Mouse (Mus musculus) cerebellum, postnatal 25 days (tissue): ENCODE data around the gene Stat6.

Experiments used
- DNase-seq, 2 experiments: peaks; one replicate each; pipeline ENCODE4 v3.0.0; 2021; ENCODE audit warnings: mixed read lengths in 2 of 2

Gene Stat6

DNA sequence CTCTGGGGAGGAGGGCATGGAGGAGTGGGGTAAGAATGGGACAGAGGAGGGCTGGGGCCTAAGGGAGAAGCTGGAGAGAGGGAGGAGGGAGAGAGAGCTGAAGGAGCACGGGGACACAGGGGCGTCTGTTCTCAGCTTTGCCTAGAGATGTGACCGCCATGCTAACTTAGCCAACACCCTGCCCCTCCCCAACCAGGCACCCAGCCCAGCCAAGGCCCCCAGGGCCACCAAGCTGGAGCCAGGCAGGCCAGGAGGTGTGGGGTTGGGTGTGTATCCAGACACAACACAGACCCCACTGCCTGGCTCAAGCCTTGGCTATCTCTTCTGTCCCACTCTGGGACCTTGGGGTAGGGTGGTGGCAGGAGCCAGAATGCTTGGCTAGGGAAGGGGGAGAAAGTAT, 27.2 kb upstream of the Stat6 start:
- peak; percentile 41 to 48 for DNase-seq

DNA sequence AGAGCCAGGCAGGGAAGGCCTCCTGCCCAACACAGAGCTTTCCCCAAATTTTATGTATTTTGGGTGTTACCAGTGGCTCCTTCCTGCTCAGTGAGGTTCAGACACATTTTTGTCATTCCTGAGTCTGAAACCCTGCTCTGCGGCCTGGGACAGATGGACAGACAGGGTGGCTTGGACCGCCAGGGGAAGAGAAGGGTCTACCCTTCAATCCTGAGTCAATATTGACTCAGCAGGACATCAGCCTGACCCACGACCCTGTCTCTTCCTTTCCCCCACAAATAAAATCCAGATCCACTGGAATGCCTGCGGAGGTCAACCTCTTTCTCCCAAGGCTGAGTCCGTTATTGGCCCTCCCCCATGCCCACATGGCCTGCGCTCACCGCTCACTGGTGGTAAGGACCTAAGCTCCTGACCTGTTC, 26.5 kb upstream of the Stat6 start:
- DNase-seq: peak in 1 of 2 experiments; percentile 55

DNA sequence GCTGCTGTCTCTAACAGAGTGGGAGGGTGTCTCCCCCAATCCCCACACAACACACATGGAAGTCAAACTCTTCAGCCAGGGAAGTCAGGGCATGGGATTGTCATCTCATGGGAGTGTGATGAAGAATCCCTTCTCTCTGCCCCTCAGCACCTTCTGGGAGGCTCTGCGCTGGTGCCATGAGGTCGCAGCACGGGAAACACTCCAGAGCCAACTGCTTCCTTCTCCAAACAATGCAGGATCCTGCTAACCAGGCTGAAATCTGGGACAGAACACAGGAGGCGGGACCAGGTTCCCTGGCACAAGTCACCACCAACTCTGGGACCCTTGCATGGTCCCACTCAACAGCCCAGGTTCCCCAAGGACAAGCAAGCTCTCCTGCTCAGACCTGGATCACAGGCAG, 25.5 kb upstream of the Stat6 start:
- DNase-seq: peak; percentile 72 to 76

DNA sequence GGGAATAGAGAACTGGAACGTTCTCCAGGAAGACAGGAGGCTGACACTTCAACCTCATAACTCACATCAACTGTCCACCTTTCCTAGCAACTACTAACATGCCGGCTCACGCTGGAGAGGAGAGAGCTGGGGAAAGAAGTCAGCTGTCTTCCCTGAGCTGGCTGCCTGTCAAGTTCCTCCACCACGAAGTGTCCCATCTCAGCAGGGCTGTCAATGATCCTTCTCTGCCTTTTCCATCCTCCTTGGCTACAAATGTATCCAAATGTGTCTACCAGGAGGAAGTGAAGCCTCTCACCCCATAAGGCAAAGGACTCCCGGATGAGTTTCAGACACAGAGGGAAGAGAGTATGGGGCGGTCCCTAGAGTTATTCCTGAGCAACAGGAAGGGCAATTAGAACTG, 24.6 kb upstream of the Stat6 start:
- peak; percentile 60 to 74 for DNase-seq

DNA sequence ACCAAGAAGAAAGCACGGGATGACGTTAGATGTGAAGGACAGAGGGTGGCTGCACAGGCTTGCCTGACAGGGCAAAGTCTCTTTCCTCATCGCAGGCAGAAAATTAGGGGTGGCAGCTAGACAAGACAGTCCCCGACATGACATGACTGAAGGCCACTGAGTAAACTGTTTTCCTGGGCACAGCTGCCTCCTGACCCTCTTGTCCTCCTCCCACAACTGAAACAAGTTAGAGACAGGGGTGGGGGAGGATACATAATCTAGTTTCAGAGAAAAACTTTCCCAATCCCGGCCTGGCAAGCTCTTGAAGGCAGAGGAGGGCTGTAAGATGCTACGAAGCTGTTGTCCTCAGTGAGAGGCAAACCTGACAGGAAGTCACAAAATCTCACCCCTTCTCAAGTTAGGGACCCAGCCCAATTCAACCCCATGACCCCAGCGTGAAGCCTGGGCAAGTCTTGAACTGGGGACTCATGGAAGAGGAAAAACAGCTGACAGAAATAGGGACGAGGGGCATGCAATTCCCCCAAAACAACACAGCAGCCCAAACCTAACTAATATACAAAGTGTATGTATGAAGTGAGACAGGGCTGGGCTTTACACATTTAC, 23.6 kb upstream of the Stat6 start:
- peak in 1 of 2 experiments; percentile 26 for DNase-seq

DNA sequence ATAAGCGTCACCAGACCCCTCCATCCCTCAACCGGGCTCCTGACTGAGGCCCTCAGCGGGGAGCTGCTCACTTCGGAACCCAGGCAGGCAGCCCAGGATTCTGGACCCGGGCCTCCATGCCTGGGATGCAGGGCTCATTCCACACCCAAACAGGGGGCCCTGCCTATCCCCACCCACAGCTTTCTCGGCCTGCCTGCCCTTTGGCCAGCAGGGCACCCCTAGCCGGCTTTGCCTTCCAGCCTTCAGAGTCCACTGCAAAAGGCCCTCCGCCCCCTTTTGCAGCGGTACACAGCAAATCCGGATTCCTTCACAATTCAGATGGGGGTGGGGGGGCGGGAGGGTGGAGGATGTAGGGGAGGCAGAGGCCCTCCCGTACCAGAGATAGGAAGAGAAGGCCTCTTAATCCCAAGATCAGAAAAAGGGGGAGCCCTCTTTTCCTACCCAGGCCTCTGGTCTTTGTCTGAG, 22.8 kb upstream of the Stat6 start:
- DNase-seq: peak; percentile 62 to 65

DNA sequence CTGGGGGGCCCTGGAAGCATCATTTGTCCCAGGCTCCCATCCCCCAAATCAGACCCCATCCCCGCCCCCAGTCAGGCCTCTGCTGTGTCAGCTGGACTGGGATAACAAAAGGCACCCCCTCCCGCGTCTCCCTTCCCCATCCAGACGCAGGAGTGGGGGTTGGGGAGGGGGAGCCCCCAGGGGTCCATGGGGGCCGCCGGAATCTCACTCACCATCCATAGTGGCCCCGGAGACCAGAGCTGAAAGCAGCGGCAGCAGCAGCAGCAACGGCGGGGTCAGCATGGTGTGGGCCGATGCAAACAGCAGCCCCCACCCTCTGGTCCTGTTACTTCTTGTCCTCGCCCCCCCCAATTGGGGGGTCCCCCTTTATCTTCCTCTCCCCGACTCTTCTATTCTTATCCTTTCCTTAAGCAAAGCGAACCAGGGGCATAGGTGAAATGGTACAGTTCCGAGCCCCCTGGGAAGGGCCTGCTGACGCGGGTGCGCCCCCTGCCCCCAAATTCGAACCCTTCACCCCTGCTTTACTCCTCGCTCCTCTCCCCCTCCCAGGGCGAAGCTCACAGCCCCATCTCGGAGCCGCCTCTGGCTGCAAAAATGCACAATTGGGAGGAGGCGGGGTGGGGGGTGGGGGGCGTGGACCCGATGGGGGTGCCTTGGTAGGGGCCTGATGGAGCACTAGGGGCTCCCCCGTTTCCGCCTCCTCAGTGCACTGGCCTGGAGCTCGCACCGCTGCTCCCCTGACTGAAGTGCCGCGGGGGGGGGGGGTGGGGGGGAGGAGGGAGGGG, 22.2 kb upstream of the Stat6 start, which contains the start of gene Lrp1:
Gene Lrp1 (minus strand): TSS at position 743 of the 785 bp plus-strand sequence.
- DNase-seq: peak; percentile 65 to 68

DNA sequence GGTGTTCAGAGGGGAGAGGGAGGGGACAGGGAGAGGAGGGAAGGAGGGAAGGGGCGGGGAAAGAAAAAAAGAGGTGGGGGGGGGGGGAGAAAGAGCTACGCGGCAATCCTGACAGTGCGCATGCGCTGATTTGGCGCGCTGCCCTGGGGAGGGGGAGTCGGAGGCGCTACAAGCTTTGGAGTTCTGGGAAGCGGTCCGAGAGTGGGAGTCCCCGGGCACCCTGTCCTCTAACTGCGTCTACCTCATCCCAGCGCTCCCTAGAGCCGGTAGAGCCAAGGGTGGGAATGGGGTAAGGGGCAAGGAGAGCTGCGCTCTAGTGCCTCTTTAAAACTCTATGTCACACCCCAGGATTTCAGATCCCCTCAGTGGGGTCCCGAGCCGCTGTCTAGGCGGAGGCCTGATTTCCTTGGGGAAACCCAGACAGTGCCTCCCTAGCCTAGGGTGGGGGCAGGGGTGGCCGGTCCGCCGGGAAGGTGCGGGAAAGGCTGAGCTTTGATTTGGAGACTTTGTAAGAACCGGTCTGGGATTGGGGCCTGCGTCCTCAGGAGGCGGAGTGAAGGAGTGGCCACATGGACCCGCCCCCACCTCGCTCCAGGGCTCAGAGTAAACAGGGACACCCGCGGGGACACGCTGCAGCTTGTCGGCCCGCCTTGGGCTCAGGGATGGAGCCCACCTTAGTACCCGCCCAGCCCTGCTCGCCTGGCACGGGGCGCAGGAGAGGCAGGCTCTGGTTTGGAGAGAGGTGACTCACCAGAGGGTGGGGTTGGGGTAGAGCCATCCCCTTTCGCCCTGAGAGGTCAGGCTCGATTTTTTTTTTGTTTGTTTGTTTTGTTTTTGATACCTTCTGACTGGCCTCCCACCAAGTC, 21.4 kb upstream of the Stat6 start:
- DNase-seq: peak; percentile 92 to 94

DNA sequence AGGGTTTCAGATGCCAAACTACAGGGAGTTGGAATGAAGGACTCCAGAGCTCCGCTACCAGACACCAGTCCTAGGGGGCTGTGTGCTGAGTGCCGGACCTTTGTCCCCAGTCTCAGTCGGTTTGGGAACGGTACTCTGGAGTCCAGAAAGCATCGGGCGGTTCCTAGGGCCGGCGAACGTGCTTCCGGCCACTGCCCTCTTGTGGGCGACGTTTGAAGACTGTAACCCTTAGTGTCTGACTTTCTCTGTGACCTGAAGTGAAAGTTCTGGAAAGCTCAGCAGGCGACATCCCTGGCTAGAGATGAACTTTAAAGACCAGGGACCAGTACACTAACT, 20.8 kb upstream of the Stat6 start:
- peak in 1 of 2 experiments; percentile 76 for DNase-seq

DNA sequence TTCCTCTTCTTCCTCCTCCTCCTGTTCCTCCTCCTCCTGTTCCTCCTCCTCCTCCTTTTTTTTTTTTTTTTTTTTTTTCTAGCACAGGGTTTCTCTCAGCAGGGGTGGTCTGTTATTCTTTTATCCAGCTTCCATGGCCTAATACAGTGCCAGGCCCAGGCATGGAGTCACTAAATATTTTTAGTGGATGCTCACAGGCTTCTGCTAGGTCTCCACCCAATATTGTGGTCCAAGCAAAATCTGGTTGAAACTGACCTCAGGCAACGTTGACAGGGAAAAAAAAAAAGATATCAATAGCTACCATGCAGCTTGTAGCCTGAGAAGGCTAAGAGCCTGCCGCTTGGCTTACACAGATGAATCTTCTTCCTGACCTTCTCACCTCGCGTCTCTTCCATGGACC, 20.1 kb upstream of the Stat6 start:
- DNase-seq: no peak

DNA sequence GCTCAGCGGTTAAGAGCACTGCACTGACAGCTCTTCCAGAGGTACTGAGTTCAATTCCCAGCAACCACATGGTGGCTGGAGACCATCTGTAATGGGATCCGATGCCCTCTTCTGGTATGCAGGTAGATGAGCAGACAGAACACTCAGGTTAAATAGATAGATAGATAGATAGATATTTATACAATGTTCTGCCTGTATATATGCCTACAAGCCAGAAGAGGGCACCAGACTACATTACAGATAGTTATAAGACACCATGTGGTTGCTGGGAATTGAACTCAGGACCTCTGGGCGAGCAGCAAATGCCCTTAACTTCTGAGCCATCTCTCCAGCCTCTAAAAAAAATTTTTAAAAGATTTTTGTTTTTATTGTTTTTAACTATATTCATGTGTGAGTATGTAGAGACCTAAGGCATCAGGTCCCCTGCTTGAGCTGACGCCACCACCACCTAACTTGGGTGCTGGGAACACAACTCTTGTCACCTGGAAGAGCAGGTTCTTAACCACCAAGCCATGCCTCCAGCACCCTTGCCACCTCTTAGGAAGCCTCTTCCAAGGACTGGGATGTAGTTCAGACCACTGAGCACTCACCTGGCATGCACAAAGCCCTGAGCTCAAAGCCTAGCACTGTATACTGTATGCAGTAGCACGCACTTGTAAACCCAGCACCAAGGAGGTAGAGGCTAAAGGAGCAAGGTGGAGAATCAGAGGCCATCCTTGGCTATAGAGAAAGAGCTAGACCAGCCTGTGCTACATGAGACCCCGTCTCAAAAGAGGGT, 19.2 kb upstream of the Stat6 start:
- no peak for DNase-seq

DNA sequence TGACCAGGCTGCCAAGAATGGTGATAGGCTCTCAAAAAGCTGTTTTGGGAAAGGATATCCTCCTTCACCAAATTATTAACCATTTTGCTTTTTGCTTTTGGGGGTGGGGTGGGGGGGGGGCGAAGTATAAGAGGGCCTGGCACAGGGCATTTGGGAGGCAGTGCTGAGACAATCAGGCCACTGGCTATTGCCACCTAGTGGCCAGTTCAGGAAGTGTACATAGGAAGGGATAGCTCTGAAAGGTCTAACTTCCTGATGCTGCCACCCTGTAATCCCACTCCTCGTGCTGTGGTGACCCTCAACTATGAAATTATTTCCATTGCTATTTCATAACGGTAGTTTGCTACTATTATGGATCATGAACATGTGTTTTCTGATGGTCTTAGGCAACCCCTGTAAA, 16.4 kb upstream of the Stat6 start:
- DNase-seq: peak in 1 of 2 experiments; percentile 81

DNA sequence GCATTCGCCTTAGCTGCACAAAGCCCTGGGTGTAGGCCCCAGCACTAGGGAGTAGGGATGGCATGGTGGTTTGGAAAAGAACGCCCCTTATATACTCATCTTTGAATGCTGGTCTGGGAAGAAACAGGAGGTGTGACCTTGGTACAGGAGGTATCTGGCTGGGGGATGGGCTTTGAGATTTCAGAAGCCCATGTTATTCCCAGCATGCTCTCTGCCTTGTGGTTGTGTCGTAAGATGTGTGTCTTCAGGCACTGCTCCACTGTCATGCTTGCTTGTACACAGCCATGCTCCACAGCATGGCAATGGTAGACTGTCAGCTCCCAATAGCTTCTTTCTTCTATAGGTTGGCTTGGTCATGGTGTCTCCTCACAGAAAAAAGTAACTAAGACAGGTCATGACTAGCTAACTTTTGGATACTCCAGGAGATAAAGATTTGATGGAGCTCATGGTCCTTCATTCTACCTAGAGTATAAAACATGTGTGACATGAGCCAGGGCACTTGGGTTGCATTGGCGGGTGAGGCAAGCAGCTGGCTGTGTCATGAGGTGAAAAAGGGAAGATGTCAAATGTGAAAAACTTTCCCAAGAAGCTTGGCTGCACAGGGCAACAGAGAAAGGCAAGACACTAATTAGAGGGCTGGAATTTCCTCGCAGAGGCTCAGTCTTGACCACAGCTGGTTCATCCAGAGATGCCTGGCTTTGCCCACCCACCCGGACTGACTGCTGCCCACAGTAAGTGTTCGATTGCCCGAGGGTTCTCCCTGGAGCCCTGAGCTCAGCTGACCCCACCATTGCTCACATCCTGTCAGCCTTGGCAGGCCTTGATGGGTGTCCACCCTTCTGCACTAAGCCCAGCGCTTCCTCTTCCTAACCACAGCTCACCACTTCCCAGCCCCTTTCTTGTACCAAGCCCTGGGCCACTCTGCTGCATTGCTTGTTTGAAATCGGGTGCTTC, 11.2 kb upstream of the Stat6 start:
- no peak for DNase-seq

DNA sequence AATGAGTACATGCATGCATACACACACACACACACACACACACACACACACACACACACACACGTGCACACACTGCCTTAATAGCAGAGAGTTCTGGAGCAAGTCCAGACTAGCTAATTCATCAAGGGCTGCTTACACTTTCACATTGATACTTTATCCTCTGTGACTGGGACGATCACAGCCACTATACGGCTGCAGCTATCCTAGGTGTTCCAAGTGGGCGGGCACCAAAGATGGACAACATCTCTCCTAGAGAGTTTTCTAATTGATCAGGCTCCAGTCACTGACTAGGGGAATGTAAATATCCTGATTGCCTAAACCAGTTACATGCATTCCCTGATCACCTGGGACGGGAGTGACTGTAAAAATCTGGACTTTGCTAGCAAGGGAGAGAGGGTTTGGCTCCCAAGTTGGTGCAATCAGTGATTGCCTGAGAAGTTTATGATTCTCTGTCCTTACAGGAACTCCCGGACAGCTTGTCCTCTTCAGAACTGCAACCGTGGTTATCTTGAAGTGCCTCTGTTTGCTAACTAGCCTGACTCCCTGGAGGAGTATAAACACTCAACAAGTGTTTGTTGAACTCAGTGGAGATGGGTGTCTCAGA, 10.0 kb upstream of the Stat6 start:
- no peak for DNase-seq

DNA sequence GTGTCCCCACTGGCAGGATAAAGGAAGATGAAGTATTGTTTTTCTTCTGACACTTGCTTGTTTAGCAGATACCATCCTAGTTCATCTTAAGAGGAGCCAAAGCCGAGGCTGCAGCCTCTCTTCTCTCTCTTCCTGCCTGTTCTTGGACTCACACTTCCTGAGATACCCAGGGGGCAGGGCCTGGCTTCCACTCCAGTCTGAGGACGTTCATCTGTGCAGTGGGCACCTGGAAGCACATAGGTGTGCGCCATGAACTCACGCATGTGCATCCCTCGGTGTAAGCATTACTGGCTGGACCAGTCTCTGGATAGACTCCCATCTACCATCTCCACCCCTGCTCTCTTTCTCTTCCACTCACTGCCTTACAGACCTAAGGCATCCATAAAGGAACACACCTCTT, 2.4 kb upstream of the Stat6 start:
- no peak for DNase-seq

DNA sequence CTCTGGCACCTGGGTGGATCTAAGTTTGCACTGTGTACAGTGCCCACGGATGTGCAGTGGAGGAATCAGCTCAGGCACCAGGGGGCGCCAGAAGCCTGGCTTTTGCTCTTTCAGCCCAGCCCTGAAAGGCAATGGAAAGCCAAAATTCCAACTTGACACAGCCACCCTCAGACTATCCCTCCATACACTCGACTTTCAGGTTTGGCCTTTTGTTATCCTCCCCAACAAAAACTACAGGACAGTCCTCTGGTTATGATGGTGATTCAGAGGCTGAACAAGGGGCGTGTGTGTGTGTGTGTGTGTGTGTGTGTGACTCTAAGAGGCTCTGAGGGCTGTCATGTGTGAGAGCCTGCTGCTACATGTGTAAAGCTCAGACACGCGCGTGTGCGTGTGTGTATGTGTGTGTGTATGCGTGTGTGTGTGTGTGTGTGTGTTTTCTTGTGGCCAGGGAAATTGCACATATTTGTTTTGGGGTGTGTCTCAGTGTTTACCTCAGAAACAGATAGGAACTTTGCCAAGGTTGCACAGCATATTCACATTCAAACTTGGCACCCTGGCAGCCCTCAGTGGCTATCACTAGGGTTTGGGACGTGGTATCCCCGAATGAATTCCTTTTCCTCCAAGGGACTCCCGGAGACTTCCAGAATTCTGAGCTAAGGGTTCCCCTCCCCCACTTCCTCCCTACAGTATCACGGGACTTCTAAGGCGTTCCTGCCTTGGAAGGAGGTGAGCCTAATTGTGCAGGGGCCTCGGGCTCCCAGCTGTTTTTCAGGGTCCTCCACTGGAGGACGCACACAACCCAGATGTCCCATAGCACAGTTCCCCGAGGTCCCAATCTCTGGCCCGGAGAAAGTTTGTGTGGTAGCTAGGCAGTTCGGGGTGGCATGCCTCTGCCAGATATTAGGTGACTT, 670 bp upstream of the Stat6 start:
- DNase-seq: peak; percentile 91 to 97

DNA sequence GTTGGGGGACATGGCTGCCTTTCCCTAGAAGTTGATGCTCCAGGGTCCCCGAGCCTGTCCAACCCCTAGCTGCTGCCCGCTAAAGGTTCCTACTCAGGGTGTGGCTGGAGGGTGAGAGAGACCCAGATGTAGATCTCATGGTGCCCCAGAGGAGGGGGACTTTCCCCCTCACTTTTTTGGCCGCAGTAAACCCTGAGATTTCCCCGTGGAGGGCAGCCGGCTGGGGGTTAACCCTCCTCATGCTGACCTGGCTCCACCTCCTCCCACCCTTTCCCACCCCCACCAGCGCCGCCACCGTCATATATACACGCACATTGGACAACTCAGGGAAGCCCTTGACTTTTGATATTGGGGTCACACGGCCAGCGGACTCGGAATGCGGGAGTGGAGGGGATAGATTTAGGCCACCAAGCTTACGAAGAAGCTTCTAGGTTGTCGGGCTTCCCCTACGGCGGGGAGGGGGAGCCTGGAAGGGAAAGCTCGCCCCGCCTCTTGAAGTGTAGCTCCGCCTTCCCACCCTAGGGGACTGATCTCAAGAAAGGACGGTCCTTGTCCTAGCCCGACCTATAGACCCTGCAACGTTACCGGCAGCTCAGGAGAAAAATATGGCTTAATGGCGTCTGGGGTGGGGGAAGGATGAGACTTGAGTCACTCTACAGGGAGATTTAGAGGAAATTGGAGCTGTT, 910 bp downstream of the Stat6 start:
- DNase-seq: peak; percentile 19 to 38

DNA sequence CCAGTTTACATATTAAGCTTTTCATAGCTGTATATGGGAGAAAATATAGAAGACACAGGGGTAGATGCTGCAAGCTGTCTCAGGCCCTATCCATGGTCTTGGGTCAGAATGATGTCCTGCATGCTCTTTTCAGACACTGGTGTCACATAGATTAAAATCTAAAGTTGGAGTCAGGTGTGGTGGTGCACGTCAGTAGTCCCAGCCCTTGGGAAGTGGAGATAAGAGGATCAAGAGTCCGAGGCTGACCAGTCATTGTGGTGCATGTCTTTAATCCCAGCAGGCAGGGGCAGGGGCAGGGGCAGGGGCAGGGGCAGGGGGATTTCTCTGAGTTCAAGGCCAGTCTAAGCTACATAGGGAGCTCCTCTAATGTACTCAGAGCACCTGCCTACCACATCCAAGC, 3.0 kb downstream of the Stat6 start:
- no peak for DNase-seq
